Mouse (Mus musculus): ENCODE results near the gene Tcf12. TPM values are rescaled to one million over a fixed set of nuclear protein-coding genes. Genes with fewer than 3 reads are reported as not detected.

Gene Tcf12
- total and polyA plus RNA-seq, 3 experiments, result 41.4 to 42.3 (median 41.7) TPM

DNA sequence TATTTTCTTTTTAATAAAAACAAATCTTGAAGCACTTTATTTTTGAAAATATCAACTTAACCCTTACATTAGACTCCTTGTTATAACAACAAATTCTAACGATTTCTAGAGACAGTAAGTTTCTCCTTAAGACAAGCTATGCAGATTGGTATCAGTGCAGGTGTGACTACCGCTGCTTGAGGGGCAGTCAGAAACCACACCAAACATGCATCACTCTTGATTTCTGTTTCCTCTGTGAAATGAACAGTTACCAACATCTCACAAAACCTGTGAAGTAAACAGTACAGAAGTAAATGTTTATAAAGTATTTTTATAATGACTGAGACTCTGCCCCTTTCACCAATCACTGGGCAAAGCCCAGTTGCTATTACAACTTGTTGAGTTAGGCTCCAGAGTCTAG is 13.6 kb downstream of the Tcf12 start:
- in situ Hi-C loops (cut with MboI; ENCODE audit: low pct_ligation_motif_present, low pct_unique_long_range_greater_than_20kb, low sequenced_read_pairs), result no loop called here
- Histone ChIP-seq H3K9me3 (replicated peaks; ENCODE audit: low read length) (no peaks in the 10 kb centered on the region), H3K27me3 (replicated peaks) (no peaks in the 10 kb centered on the region), H3K9ac (ENCODE audit: insufficient read depth, low read depth) (no peak overlapping the region), H3K4me1 (ENCODE audit: control insufficient read depth in 1 of 2, insufficient read depth in 2 of 2) (peaks cover 12 to 62% of the 10 kb centered on the region in 2 experiments), H3K27ac (ENCODE audit: insufficient read depth, low read depth) (no peak overlapping the region), H3K4me3 (replicated peaks in 1 of 3; ENCODE audit: low read depth in 2 of 3, low read length in 2 of 3, poor library complexity in 1 of 3) (no peak overlapping the region), H3K36me3 (replicated peaks in 1 of 2; ENCODE audit: control insufficient read depth in 1 of 2, insufficient read depth in 1 of 2, low read length in 1 of 2) (peaks cover 2 to 16% of the 10 kb centered on the region in 2 experiments), H3K4me2 (ENCODE audit: insufficient read depth, low read depth, poor library complexity, severe bottlenecking) (peak overlapping the region; percentile 50), H3K79me2 (replicated peaks; ENCODE audit: control insufficient read depth, extremely low read depth, insufficient read depth, poor library complexity, severe bottlenecking) (peaks cover 32% of the 10 kb centered on the region)
- dilution Hi-C loops (cut with MboI; ENCODE audit: extremely low pct_ligation_motif_present, extremely low pct_unique_long_range_greater_than_20kb, low sequenced_read_pairs), result no loop called here
- no peak for TF ChIP-seq ZKSCAN1 (IDR thresholded peaks at IDR 0.05; ENCODE audit: borderline replicate concordance, low read depth, low read length)
- no peak for TF ChIP-seq MXI1 (IDR thresholded peaks at IDR 0.05; ENCODE audit: low read depth, low read length)
- TF ChIP-seq ETS1 (conservative IDR thresholded peaks at IDR 0.05; ENCODE audit: low read depth, low read length), result no peak
- TF ChIP-seq RCOR1 (conservative IDR thresholded peaks at IDR 0.05; ENCODE audit: low read depth, low read length), result no peak
- no peak for TF ChIP-seq POLR2A (IDR thresholded peaks at IDR 0.05; ENCODE audit: low read depth, low read length)
- no peak for TF ChIP-seq GABPA (IDR thresholded peaks at IDR 0.05; ENCODE audit: insufficient replicate concordance, low read depth, low read length)
- TF ChIP-seq ZNF384 (IDR thresholded peaks at IDR 0.05; ENCODE audit: low read depth, low read length), result no peak
- TF ChIP-seq ZMIZ1 (IDR thresholded peaks at IDR 0.05; ENCODE audit: low read depth, low read length), result no peak
- no peak for TF ChIP-seq NELFE (IDR thresholded peaks at IDR 0.05; ENCODE audit: low read depth, low read length)
- TF ChIP-seq ELF1 (IDR thresholded peaks at IDR 0.05; ENCODE audit: low read depth, low read length), result no peak
- no peak for TF ChIP-seq TCF12 (IDR thresholded peaks at IDR 0.05; ENCODE audit: low read depth, low read length)
- TF ChIP-seq SIN3A (IDR thresholded peaks at IDR 0.05; ENCODE audit: low read length), result no peak
- TF ChIP-seq MYC (IDR thresholded peaks at IDR 0.05; ENCODE audit: low read depth, low read length), result no peak
- TF ChIP-seq MAX (IDR thresholded peaks at IDR 0.05; ENCODE audit: low read length), result no peak
- no peak for DNase-seq (ENCODE audit: extremely low read depth)

DNA sequence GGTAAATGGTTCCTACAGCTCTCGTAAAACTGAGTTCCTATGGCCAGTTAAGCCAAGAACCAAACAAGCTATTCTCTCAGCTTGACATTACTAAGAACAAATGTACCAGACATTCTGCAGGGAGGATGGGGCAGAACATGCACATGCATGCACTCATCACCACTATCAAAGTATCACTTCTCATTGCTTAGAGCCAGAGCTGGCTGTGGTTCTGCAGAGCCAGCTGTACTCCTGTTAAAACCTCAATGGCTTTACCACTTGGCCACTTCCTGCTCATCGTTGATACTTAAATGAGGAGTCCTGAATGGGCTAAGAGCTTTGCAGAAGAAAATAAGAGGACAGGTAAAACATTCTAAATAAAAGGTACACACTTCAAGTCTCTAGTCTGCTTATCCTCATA is 14.6 kb downstream of the Tcf12 start:
- peak; percentile 76 for DNase-seq (ENCODE audit: extremely low read depth)
- H3K4me1 ChIP-seq (ENCODE audit: control insufficient read depth in 1 of 2, insufficient read depth in 2 of 2), result peaks cover 12 to 65% of the 10 kb centered on the region in 2 experiments
- in situ Hi-C loops (cut with MboI; ENCODE audit: low pct_ligation_motif_present, low pct_unique_long_range_greater_than_20kb, low sequenced_read_pairs) (no loop called here), dilution Hi-C loops (cut with MboI; ENCODE audit: extremely low pct_ligation_motif_present, extremely low pct_unique_long_range_greater_than_20kb, low sequenced_read_pairs) (no loop called here)
- H3K79me2 ChIP-seq (replicated peaks; ENCODE audit: control insufficient read depth, extremely low read depth, insufficient read depth, poor library complexity, severe bottlenecking), result peaks cover 29% of the 10 kb centered on the region
- H3K4me2 ChIP-seq (ENCODE audit: insufficient read depth, low read depth, poor library complexity, severe bottlenecking), result 0 out of 2 replicates have a peak overlapping the region, but pooled peaks have one; percentile 1
- no peak overlapping the region for H3K9ac ChIP-seq (ENCODE audit: insufficient read depth, low read depth)
- no peaks in the 10 kb centered on the region for H3K9me3 ChIP-seq (replicated peaks; ENCODE audit: low read length)
- no peaks in the 10 kb centered on the region for H3K27me3 ChIP-seq (replicated peaks)
- H3K4me3 ChIP-seq (replicated peaks in 1 of 3; ENCODE audit: low read depth in 2 of 3, low read length in 2 of 3, poor library complexity in 1 of 3), result no peak overlapping the region
- 0 out of 2 replicates have a peak overlapping the region, but pooled peaks have one; percentile 13 for H3K27ac ChIP-seq (ENCODE audit: insufficient read depth, low read depth)
- H3K36me3 ChIP-seq (replicated peaks in 1 of 2; ENCODE audit: control insufficient read depth in 1 of 2, insufficient read depth in 1 of 2, low read length in 1 of 2), result peaks cover 2 to 13% of the 10 kb centered on the region in 2 experiments
- TF ChIP-seq MAX (IDR thresholded peaks at IDR 0.05; ENCODE audit: low read length), result no peak
- peak; percentile 58; the same call in 1 of the 2 replicates for TF ChIP-seq CHD1 (IDR thresholded peaks at IDR 0.05; ENCODE audit: low read depth, low read length)
- no peak for TF ChIP-seq SMC3 (IDR thresholded peaks at IDR 0.05; ENCODE audit: low read depth, low read length)
- peak; percentile 80 for TF ChIP-seq EP300 (IDR thresholded peaks at IDR 0.05; ENCODE audit: low read length)
- TF ChIP-seq MEF2A (IDR thresholded peaks at IDR 0.05; ENCODE audit: borderline replicate concordance, low read depth, low read length), result peak; percentile 41; the same call in 1 of the 2 replicates
- TF ChIP-seq IRF4 (IDR thresholded peaks at IDR 0.05; ENCODE audit: low read depth, low read length), result peak; percentile 72
- TF ChIP-seq HCFC1 (IDR thresholded peaks at IDR 0.05; ENCODE audit: low read depth, low read length), result no peak
- TF ChIP-seq ZMIZ1 (IDR thresholded peaks at IDR 0.05; ENCODE audit: low read depth, low read length), result no peak
- peak; percentile 51; the same call in 1 of the 2 replicates for TF ChIP-seq ELF1 (IDR thresholded peaks at IDR 0.05; ENCODE audit: low read depth, low read length)
- TF ChIP-seq ETS1 (conservative IDR thresholded peaks at IDR 0.05; ENCODE audit: low read depth, low read length), result peak; percentile 76
- no peak for TF ChIP-seq NELFE (IDR thresholded peaks at IDR 0.05; ENCODE audit: low read depth, low read length)
- peak; percentile 76 for TF ChIP-seq BHLHE40 (IDR thresholded peaks at IDR 0.05; ENCODE audit: low read depth, low read length)
- TF ChIP-seq ZNF384 (IDR thresholded peaks at IDR 0.05; ENCODE audit: low read depth, low read length), result no peak
- no peak for TF ChIP-seq NRF1 (IDR thresholded peaks at IDR 0.05; ENCODE audit: low read depth, low read length)
- no peak for TF ChIP-seq TBP (conservative IDR thresholded peaks at IDR 0.05; ENCODE audit: low read depth, low read length)
- TF ChIP-seq MXI1 (IDR thresholded peaks at IDR 0.05; ENCODE audit: low read depth, low read length), result 0 out of 2 replicates have a peak, but pooled peaks have one; percentile 19
- TF ChIP-seq JUN (IDR thresholded peaks at IDR 0.05; ENCODE audit: insufficient read depth, low read depth, low read length), result no peak
- TF ChIP-seq E2F4 (IDR thresholded peaks at IDR 0.05; ENCODE audit: insufficient replicate concordance, low read depth, low read length), result no peak
- no peak for TF ChIP-seq KAT2A (IDR thresholded peaks at IDR 0.05; ENCODE audit: insufficient replicate concordance, low read length)
- no peak for TF ChIP-seq GABPA (IDR thresholded peaks at IDR 0.05; ENCODE audit: insufficient replicate concordance, low read depth, low read length)
- no peak for TF ChIP-seq POLR2AphosphoS2 (IDR thresholded peaks at IDR 0.05; ENCODE audit: low read depth, low read length)
- no peak for TF ChIP-seq USF2 (conservative IDR thresholded peaks at IDR 0.05; ENCODE audit: low read depth, low read length)
- no peak; the same call in 1 of the 2 replicates for TF ChIP-seq MYC (IDR thresholded peaks at IDR 0.05; ENCODE audit: low read depth, low read length)
- TF ChIP-seq PAX5 (IDR thresholded peaks at IDR 0.05; ENCODE audit: low read length), result no peak
- TF ChIP-seq MAFK (IDR thresholded peaks at IDR 0.05; ENCODE audit: insufficient replicate concordance, low read length), result no peak
- no peak for TF ChIP-seq UBTF (IDR thresholded peaks at IDR 0.05; ENCODE audit: low read depth, low read length)

Measured in CH12.LX (cell line).